Mouse (Mus musculus): ENCODE data around the gene Gsn. TPM values are rescaled to one million over a fixed set of nuclear protein-coding genes. Genes with fewer than 3 reads are reported as not detected.

Gene Gsn
- polyA plus RNA-seq, 1 experiment from 2014 or later = 50.1 TPM

DNA sequence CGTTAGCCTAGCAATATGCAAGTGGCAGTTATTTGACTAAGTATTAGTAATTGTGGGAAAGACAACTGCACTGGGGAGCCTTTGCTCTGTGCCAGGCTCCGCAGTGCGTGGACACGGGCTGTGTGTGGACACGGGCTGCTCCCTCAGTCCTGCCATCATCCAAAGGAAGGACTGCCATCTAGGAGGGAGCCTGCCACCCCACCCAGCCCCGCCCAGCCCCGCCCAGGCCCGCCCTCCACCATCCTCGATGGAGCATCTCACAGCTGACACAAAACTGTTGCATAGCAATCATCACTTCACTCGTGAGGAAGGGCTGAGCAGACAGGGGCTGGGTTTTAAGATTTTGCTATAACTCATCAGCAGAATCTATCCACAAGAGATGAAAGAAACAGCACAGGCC lies 69.8 kb downstream of the Gsn start:
- DNase-seq (ENCODE audit: low spot score) (no peak), ATAC-seq (replicated peaks; ENCODE audit: insufficient number of reproducible peaks, low FRiP score, low TSS enrichment, low read depth) (no peak)
- H3K4me3 ChIP-seq (ENCODE audit: low read depth, low read length) = no peak overlapping the region
- no peaks in the 10 kb centered on the region for H3K9me3 ChIP-seq (replicated peaks; ENCODE audit: control insufficient read depth, low read length)
- H3K27ac ChIP-seq (replicated peaks; ENCODE audit: low read depth, low read length) = no peak overlapping the region
- H3K9ac ChIP-seq (replicated peaks; ENCODE audit: low read length) = no peak overlapping the region
- no peaks in the 10 kb centered on the region for H3K36me3 ChIP-seq (replicated peaks; ENCODE audit: control insufficient read depth, insufficient read depth, low read depth, low read length)
- 75% methylated on average over 10 of the region's 10 CpGs for WGBS
- no peaks in the 10 kb centered on the region for H3K27me3 ChIP-seq (ENCODE audit: control insufficient read depth, insufficient read depth, low read length)
- no peak overlapping the region for H3K4me2 ChIP-seq (ENCODE audit: low read depth, low read length)
- H3K4me1 ChIP-seq (ENCODE audit: control insufficient read depth, insufficient read depth, low read length) = no peaks in the 10 kb centered on the region

DNA sequence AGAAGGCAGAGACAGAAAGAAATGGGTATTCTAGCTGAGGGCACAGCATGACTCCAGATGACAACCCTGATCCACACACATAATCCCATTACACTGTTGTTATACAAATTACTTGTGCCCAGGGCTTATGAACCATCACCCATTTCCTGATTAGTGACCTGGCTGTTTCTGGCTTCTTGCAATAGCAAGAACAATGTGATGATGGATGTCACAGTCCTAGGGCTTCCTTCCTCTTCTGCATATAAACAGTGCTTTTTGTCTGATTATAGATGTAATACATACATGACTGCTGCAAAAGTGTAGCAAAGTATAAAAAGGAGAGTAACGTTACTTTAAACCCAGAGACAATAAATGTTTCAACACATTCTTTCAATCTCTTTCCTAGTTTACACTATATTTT lies 70.8 kb downstream of the Gsn start:
- Histone ChIP-seq H3K4me1 (ENCODE audit: control insufficient read depth, insufficient read depth, low read length) (no peaks in the 10 kb centered on the region), H3K9ac (replicated peaks; ENCODE audit: low read length) (no peak overlapping the region), H3K27ac (replicated peaks; ENCODE audit: low read depth, low read length) (no peak overlapping the region), H3K4me2 (ENCODE audit: low read depth, low read length) (no peak overlapping the region), H3K4me3 (ENCODE audit: low read depth, low read length) (no peak overlapping the region), H3K36me3 (replicated peaks; ENCODE audit: control insufficient read depth, insufficient read depth, low read depth, low read length) (no peaks in the 10 kb centered on the region), H3K9me3 (replicated peaks; ENCODE audit: control insufficient read depth, low read length) (no peaks in the 10 kb centered on the region), H3K27me3 (ENCODE audit: control insufficient read depth, insufficient read depth, low read length) (no peaks in the 10 kb centered on the region)
- DNase-seq (ENCODE audit: low spot score) (no peak), ATAC-seq (replicated peaks; ENCODE audit: insufficient number of reproducible peaks, low FRiP score, low TSS enrichment, low read depth) (no peak)
- 66% methylated on average over 1 of the region's 1 CpGs for WGBS

DNA sequence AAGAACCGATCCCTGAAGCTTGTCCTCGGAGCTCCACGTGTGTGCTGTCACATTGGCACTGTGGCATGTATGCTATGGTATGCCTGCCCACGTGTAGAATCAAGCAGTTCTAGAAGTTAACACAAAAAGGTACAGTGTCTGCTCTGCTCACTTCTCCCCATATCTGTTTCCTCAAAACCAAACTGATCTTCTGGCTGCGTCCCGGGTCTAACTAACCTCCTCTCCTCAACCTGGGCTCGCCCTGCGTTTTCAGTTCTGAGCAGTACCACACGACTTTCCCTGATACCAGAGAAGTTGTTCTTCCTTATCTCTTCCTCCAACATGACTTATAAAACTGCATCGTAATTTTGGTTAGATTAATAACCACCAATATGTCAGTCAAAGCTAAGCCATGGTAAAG lies 71.4 kb downstream of the Gsn start:
- H3K9me3 ChIP-seq (replicated peaks; ENCODE audit: control insufficient read depth, low read length) = no peaks in the 10 kb centered on the region
- no peaks in the 10 kb centered on the region for H3K4me1 ChIP-seq (ENCODE audit: control insufficient read depth, insufficient read depth, low read length)
- H3K27me3 ChIP-seq (ENCODE audit: control insufficient read depth, insufficient read depth, low read length) = no peaks in the 10 kb centered on the region
- H3K36me3 ChIP-seq (replicated peaks; ENCODE audit: control insufficient read depth, insufficient read depth, low read depth, low read length) = no peaks in the 10 kb centered on the region
- H3K4me3 ChIP-seq (ENCODE audit: low read depth, low read length) = no peak overlapping the region
- H3K9ac ChIP-seq (replicated peaks; ENCODE audit: low read length) = no peak overlapping the region
- H3K4me2 ChIP-seq (ENCODE audit: low read depth, low read length) = no peak overlapping the region
- ATAC-seq (replicated peaks; ENCODE audit: insufficient number of reproducible peaks, low FRiP score, low TSS enrichment, low read depth) (no peak), DNase-seq (ENCODE audit: low spot score) (no peak)
- no peak overlapping the region for H3K27ac ChIP-seq (replicated peaks; ENCODE audit: low read depth, low read length)
- WGBS = 64% methylated on average over 10 of the region's 10 CpGs

DNA sequence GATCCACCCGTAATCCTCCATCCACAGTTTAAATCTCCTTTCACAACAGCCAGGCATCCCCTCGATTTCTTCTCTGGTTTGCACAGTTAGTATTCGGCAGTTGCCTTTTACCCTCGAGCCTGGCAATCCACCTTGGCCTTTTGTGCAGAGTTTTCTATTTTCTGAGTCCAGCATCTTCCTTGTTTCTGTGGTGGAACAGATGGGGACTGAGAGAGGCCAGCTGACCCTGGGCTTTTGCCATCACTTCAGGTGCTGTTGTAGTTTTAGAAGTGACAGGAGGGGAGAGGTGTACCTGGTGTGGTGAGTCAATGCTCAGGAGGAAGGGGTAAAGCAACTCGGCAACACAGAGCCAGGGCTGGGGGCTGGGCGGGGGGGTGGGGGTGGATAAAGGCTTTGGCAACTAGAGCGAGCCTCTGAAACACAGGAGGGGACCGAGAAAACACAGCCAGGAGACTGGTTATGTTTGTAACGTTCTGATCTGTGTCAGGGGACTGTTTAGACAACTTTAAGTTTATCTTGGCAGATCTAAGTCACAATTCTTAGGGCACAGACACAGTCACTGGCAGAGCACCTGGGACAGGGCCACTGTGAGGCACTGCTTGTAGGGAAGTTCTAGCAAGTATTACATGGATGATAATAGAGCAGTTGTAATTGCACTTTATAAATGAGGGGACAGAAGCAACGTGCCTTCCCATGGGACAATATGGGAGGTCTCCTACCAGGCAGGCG lies 72.0 kb downstream of the Gsn start:
- DNase-seq (ENCODE audit: low spot score) (no peak), ATAC-seq (replicated peaks; ENCODE audit: insufficient number of reproducible peaks, low FRiP score, low TSS enrichment, low read depth) (no peak)
- 43% methylated on average over 11 of the region's 11 CpGs for WGBS
- Histone ChIP-seq H3K4me3 (ENCODE audit: low read depth, low read length) (no peak overlapping the region), H3K9ac (replicated peaks; ENCODE audit: low read length) (no peak overlapping the region), H3K4me2 (ENCODE audit: low read depth, low read length) (no peak overlapping the region), H3K27me3 (ENCODE audit: control insufficient read depth, insufficient read depth, low read length) (no peaks in the 10 kb centered on the region), H3K9me3 (replicated peaks; ENCODE audit: control insufficient read depth, low read length) (no peaks in the 10 kb centered on the region), H3K36me3 (replicated peaks; ENCODE audit: control insufficient read depth, insufficient read depth, low read depth, low read length) (no peaks in the 10 kb centered on the region), H3K4me1 (ENCODE audit: control insufficient read depth, insufficient read depth, low read length) (no peaks in the 10 kb centered on the region), H3K27ac (replicated peaks; ENCODE audit: low read depth, low read length) (no peak overlapping the region)

DNA sequence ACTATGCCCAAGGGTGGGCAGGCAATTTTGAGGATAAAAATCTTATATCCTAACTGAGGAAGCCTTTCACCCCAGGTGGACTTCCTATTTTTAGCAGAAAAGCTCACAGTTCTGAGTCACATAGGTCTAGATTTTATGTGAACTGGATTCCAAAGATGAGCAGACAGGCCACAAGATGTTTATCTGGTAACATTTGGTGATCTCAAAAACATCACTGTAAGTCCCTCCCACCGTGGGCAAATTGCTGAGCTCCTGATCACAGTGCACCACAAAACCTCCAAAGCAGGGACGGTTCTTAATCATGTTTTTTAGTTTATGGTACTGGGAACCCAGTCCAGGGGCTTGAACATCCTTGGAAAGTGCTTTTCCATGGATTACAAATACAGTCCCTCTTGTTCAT lies 72.9 kb downstream of the Gsn start:
- WGBS = 79% methylated on average over 2 of the region's 2 CpGs
- no peaks in the 10 kb centered on the region for H3K9me3 ChIP-seq (replicated peaks; ENCODE audit: control insufficient read depth, low read length)
- H3K27me3 ChIP-seq (ENCODE audit: control insufficient read depth, insufficient read depth, low read length) = no peaks in the 10 kb centered on the region
- no peak overlapping the region for H3K27ac ChIP-seq (replicated peaks; ENCODE audit: low read depth, low read length)
- DNase-seq (ENCODE audit: low spot score) = no peak
- H3K9ac ChIP-seq (replicated peaks; ENCODE audit: low read length) = no peak overlapping the region
- H3K36me3 ChIP-seq (replicated peaks; ENCODE audit: control insufficient read depth, insufficient read depth, low read depth, low read length) = no peaks in the 10 kb centered on the region
- no peak for ATAC-seq (replicated peaks; ENCODE audit: insufficient number of reproducible peaks, low FRiP score, low TSS enrichment, low read depth)
- no peak overlapping the region for H3K4me3 ChIP-seq (ENCODE audit: low read depth, low read length)
- no peak overlapping the region for H3K4me2 ChIP-seq (ENCODE audit: low read depth, low read length)
- no peaks in the 10 kb centered on the region for H3K4me1 ChIP-seq (ENCODE audit: control insufficient read depth, insufficient read depth, low read length)

DNA sequence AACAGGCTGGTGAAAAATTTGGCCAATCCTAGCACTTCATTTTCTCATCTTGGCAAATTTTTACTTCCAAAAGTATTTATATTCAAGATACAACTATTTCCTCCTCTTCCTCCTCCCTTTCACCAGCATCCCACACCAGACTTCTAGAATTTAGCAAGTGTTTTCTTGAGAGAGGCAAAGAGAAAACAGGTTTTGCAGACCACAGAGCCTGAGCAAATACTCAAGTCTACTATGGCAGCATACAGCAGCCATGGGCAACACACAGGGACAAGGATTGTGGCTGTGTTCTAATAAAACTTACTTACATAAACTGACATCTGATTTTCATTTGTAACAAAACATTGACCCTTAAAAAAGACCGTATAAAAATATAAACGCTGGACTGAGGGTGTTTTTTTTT lies 75.0 kb downstream of the Gsn start:
- H3K36me3 ChIP-seq (replicated peaks; ENCODE audit: control insufficient read depth, insufficient read depth, low read depth, low read length) = no peaks in the 10 kb centered on the region
- H3K9ac ChIP-seq (replicated peaks; ENCODE audit: low read length) = no peak overlapping the region
- no peak overlapping the region for H3K27ac ChIP-seq (replicated peaks; ENCODE audit: low read depth, low read length)
- 63% methylated on average over 2 of the region's 2 CpGs for WGBS
- H3K4me1 ChIP-seq (ENCODE audit: control insufficient read depth, insufficient read depth, low read length) = no peaks in the 10 kb centered on the region
- no peaks in the 10 kb centered on the region for H3K9me3 ChIP-seq (replicated peaks; ENCODE audit: control insufficient read depth, low read length)
- ATAC-seq (replicated peaks; ENCODE audit: insufficient number of reproducible peaks, low FRiP score, low TSS enrichment, low read depth) = no peak
- H3K4me3 ChIP-seq (ENCODE audit: low read depth, low read length) = no peak overlapping the region
- no peak overlapping the region for H3K4me2 ChIP-seq (ENCODE audit: low read depth, low read length)
- no peaks in the 10 kb centered on the region for H3K27me3 ChIP-seq (ENCODE audit: control insufficient read depth, insufficient read depth, low read length)
- DNase-seq (ENCODE audit: low spot score) = no peak

DNA sequence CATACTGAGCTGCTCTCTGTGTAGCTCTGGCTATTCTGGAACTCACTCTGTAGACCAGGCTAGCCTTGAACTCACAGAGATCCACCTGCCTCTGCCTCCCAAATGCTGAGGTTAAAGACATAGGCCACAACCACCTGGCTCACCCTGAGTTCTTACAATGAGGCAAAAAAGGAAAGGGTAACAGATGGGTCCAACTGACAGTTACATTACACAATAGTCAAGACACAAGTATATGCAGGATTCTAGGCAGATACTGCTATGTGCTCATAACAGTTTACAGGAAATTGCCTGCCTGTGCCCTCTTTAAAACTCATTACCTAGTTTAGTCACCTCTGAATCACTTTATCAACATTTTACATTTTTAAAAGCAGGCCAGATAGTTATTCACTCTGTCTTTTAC lies 77.5 kb downstream of the Gsn start:
- no peak for ATAC-seq (replicated peaks; ENCODE audit: insufficient number of reproducible peaks, low FRiP score, low TSS enrichment, low read depth)
- Histone ChIP-seq H3K4me3 (ENCODE audit: low read depth, low read length) (no peak overlapping the region), H3K27me3 (ENCODE audit: control insufficient read depth, insufficient read depth, low read length) (no peaks in the 10 kb centered on the region), H3K27ac (replicated peaks; ENCODE audit: low read depth, low read length) (no peak overlapping the region), H3K4me1 (ENCODE audit: control insufficient read depth, insufficient read depth, low read length) (no peaks in the 10 kb centered on the region), H3K9me3 (replicated peaks; ENCODE audit: control insufficient read depth, low read length) (no peaks in the 10 kb centered on the region), H3K4me2 (ENCODE audit: low read depth, low read length) (no peak overlapping the region), H3K36me3 (replicated peaks; ENCODE audit: control insufficient read depth, insufficient read depth, low read depth, low read length) (no peaks in the 10 kb centered on the region), H3K9ac (replicated peaks; ENCODE audit: low read length) (no peak overlapping the region)
- DNase-seq (ENCODE audit: low spot score) = no peak

DNA sequence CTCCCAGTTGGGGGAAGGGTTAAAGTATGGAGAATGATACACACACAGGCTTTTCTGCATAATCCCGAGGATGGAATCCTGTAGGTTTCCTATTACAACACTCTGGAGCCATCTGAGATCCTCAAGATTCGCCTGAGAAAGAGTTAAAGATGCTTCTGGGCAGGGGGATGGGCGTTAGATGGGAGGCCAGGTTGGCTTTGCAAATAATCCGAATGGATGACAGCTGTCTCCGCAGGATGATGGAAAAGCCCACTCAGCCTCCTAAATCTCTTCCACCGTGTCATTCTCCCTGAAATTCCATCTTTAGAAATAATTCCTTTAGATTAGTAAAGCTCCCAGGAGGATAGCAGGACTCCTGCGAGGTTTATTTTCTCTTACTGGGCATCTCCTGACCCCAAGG lies 79.4 kb downstream of the Gsn start:
- 4% methylated on average over 7 of the region's 7 CpGs for WGBS
- Histone ChIP-seq H3K4me3 (ENCODE audit: low read depth, low read length) (peak overlapping the region; percentile 62), H3K9ac (replicated peaks; ENCODE audit: low read length) (no peak overlapping the region)

More for the DNA sequence above, 79.4 kb downstream of the Gsn start:
- Histone ChIP-seq H3K27me3 (ENCODE audit: control insufficient read depth, insufficient read depth, low read length) (no peaks in the 10 kb centered on the region), H3K27ac (replicated peaks; ENCODE audit: low read depth, low read length) (no peak overlapping the region), H3K4me1 (ENCODE audit: control insufficient read depth, insufficient read depth, low read length) (no peaks in the 10 kb centered on the region), H3K36me3 (replicated peaks; ENCODE audit: control insufficient read depth, insufficient read depth, low read depth, low read length) (no peaks in the 10 kb centered on the region), H3K4me2 (ENCODE audit: low read depth, low read length) (peak overlapping the region; percentile 83), H3K9me3 (replicated peaks; ENCODE audit: control insufficient read depth, low read length) (no peaks in the 10 kb centered on the region)
- DNase-seq (ENCODE audit: low spot score) (no peak), ATAC-seq (replicated peaks; ENCODE audit: insufficient number of reproducible peaks, low FRiP score, low TSS enrichment, low read depth) (no peak)

Measured in embryonic facial prominence, embryonic 11.5 days (tissue).